Mouse (Mus musculus) heart, embryonic 13.5 days (tissue): Measurements from ENCODE around the gene Klk1b11. TPM values are rescaled to one million over a fixed set of nuclear protein-coding genes. Genes with fewer than 3 reads are reported as not detected.

Experiments used
- ATAC-seq: fragments of 200-750 bp; cut with Nextera tagmentation; 2 replicates; pipeline ENCODE4 v1.8.0; 2017; ENCODE audit warnings: moderate TSS enrichment; ENCODE audit not compliant: insufficient number of reproducible peaks, low FRiP score, low TSS enrichment; ENCODE audit errors: extremely low read depth
- H3K27ac ChIP-seq: fragments of 300-500 bp; sonication (generic); replicated peaks from 2 replicates; pipeline ENCODE4 v1.5.1; 2015; ENCODE audit warnings: moderate library complexity, mild to moderate bottlenecking, inconsistent platforms
- H3K27me3 ChIP-seq: fragments of 300-500 bp; sonication (generic); replicated peaks from 2 replicates; pipeline ENCODE4 v1.6.1; 2015; ENCODE audit warnings: mild to moderate bottlenecking, inconsistent platforms
- H3K36me3 ChIP-seq: fragments of 300-500 bp; sonication (generic); 2 replicates; pipeline ENCODE4 v1.6.1; 2015; ENCODE audit warnings: mild to moderate bottlenecking, inconsistent platforms
- H3K4me1 ChIP-seq: fragments of 300-500 bp; sonication (generic); 2 replicates; pipeline ENCODE4 v1.6.1; 2015; ENCODE audit warnings: inconsistent platforms
- H3K4me2 ChIP-seq: fragments of 300-500 bp; sonication (generic); 2 replicates; pipeline ENCODE4 v1.6.1; 2015; ENCODE audit warnings: inconsistent platforms, mild to moderate bottlenecking, moderate library complexity
- H3K4me3 ChIP-seq: fragments of 300-500 bp; sonication (generic); 2 replicates; pipeline ENCODE4 v1.5.1; 2015; ENCODE audit warnings: moderate library complexity, mild to moderate bottlenecking, inconsistent platforms
- H3K9ac ChIP-seq: fragments of 300-500 bp; sonication (generic); 2 replicates; pipeline ENCODE4 v1.6.1; 2015; ENCODE audit warnings: inconsistent platforms, mild to moderate bottlenecking, moderate library complexity
- H3K9me3 ChIP-seq: fragments of 300-500 bp; sonication (generic); 2 replicates; pipeline ENCODE4 v1.6.1; 2016; ENCODE audit warnings: inconsistent platforms
- WGBS: fragments of 180-500 bp; shearing (Covaris S2); methylation state at CpG from one replicate; pipeline ENCODE4 v1.1.7; 2015; ENCODE audit warnings: mixed read lengths; 5-methylcytosine and 5-hydroxymethylcytosine counted together
- polyA plus RNA-seq: library from polyadenylated mRNA; unstranded; fragments of >200 nt; fragmentation: Nextera tagmentation; extraction: Ambion mirVana; gene quantifications from 2 replicates; pipeline ENCODE4 v1.2.1, GENCODE M21; 2015

Klk1b11 gene
- polyA plus RNA-seq, 1 experiment from 2014 or later, result not detected

- no peak for ATAC-seq
- Histone ChIP-seq H3K4me3 (no peak overlapping the region), H3K4me2 (no peak overlapping the region), H3K4me1 (no peaks in the 10 kb centered on the region), H3K9ac (no peak overlapping the region), H3K27ac (no peak overlapping the region), H3K36me3 (no peaks in the 10 kb centered on the region), H3K27me3 (no peaks in the 10 kb centered on the region), H3K9me3 (no peaks in the 10 kb centered on the region)
- 70% methylated on average over 5 of the region's 5 CpGs for WGBS
These were observed 19.4 kb downstream of the Klk1b11 start for GRCm38 (mm10) chr7:44015071-44015470.

Other genes with a start within 250 kb of the Klk1b11 start
- not detected in 2 replicates for gene Klk12, start 227.0 kb upstream of the Klk1b11 start, polyA plus RNA-seq
- not detected in 2 replicates for gene Klk11, start 221.3 kb upstream of the Klk1b11 start, polyA plus RNA-seq
- gene Klk10, start 214.8 kb upstream of the Klk1b11 start, polyA plus RNA-seq, result 0.10 and 0.11 TPM in 2 replicates
- gene Klk9, start 204.0 kb upstream of the Klk1b11 start, polyA plus RNA-seq, result 0.13 and 0.25 TPM in 2 replicates
- gene Klk8, start 198.3 kb upstream of the Klk1b11 start, polyA plus RNA-seq, result 25.8 and 27.9 TPM in 2 replicates
- 0.09 and 0.10 TPM in 2 replicates for gene Klk7, start 184.6 kb upstream of the Klk1b11 start, polyA plus RNA-seq
- not detected in 2 replicates for gene Klk6, start 171.4 kb upstream of the Klk1b11 start, polyA plus RNA-seq
- not detected in 2 replicates for gene Klk5, start 153.9 kb upstream of the Klk1b11 start, polyA plus RNA-seq
- gene Klk4, start 114.7 kb upstream of the Klk1b11 start, polyA plus RNA-seq, result not detected in 2 replicates
- not detected in 2 replicates for gene Klk15, start 62.1 kb upstream of the Klk1b11 start, polyA plus RNA-seq
- not detected in 2 replicates for gene Klk1b8, start 45.2 kb upstream of the Klk1b11 start, polyA plus RNA-seq
- not detected in 2 replicates for gene Klk1b1, start 29.1 kb upstream of the Klk1b11 start, polyA plus RNA-seq
- not detected in 2 replicates for gene Klk1b9, start 19.8 kb upstream of the Klk1b11 start, polyA plus RNA-seq
- gene Klk1b26, start 16.3 kb downstream of the Klk1b11 start, polyA plus RNA-seq, result not detected in 2 replicates
- not detected in 2 replicates for gene Klk1b27, start 56.4 kb downstream of the Klk1b11 start, polyA plus RNA-seq
- gene Klk1b21, start 106.5 kb downstream of the Klk1b11 start, polyA plus RNA-seq, result not detected in 2 replicates
- not detected in 2 replicates for gene Klk1b22, start 116.8 kb downstream of the Klk1b11 start, polyA plus RNA-seq
- gene Klk1b16, start 140.9 kb downstream of the Klk1b11 start, polyA plus RNA-seq, result not detected in 2 replicates
- not detected in 2 replicates for gene Klk1b24, start 192.4 kb downstream of the Klk1b11 start, polyA plus RNA-seq
- gene Klk1b3, start 202.3 kb downstream of the Klk1b11 start, polyA plus RNA-seq, result not detected in 2 replicates
- not detected in 2 replicates for gene Klk1b4, start 211.6 kb downstream of the Klk1b11 start, polyA plus RNA-seq
- not detected in 2 replicates for gene Klk1b5, start 220.1 kb downstream of the Klk1b11 start, polyA plus RNA-seq
- gene Klk1, start 229.5 kb downstream of the Klk1b11 start, polyA plus RNA-seq, result not detected in 2 replicates
- gene Gm36864, start 240.3 kb downstream of the Klk1b11 start, polyA plus RNA-seq, result 0.09 TPM in 1 of 2 replicates, not detected in the other